Mouse (Mus musculus): Measurements from ENCODE around the gene Acadsb.
A peak's percentile ranks its signal among the peaks of the same experiment; 100 is the strongest.
"Not testable (repeated sequence)": the region's sequence is repeated elsewhere in the genome, so short reads cannot be mapped to it uniquely, and the experiment has no call there.

The Acadsb gene

GRCm38 (mm10) chr7:131410416-131411058 is at the start of gene Acadsb, which contains the start of gene Ikzf5:
Acadsb (plus strand) TSS chr7:131410601.
Ikzf5 (minus strand) TSS chr7:131410521.
- DNase-seq (ENCODE audit: low spot score): peak; percentile 98

GRCm38 (mm10) chr7:131362269-131362614 is 48.2 kb upstream of the Acadsb start:
- DNase-seq (ENCODE audit: low spot score): peak; percentile 81

GRCm38 (mm10) chr7:131362615-131363300 is 47.6 kb upstream of the Acadsb start, which contains the start of gene 2310057M21Rik:
2310057M21Rik (minus strand) TSS chr7:131362759.
- no peak for DNase-seq (ENCODE audit: low spot score)

DNA sequence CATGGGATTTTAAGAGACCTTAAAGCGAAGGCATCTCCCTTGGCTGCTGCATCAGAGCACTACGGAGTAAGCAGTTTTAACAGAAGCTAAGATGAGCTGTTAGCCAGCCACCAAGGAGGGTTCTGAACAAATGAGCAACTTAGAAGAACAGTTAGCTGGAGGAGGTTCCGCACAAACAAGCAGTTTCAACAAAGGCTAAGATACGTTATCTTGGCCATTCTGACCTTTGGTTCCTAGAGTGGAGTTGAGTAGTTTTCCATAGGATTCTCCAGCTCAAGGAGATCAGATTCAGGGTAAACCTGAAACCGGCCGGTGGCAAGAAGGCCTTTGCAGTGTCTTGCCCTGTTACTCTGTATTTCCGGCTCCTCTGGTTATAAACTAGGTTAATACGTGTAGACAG is 46.3 kb upstream of the Acadsb start:
- no peak for DNase-seq (ENCODE audit: low spot score)

DNA sequence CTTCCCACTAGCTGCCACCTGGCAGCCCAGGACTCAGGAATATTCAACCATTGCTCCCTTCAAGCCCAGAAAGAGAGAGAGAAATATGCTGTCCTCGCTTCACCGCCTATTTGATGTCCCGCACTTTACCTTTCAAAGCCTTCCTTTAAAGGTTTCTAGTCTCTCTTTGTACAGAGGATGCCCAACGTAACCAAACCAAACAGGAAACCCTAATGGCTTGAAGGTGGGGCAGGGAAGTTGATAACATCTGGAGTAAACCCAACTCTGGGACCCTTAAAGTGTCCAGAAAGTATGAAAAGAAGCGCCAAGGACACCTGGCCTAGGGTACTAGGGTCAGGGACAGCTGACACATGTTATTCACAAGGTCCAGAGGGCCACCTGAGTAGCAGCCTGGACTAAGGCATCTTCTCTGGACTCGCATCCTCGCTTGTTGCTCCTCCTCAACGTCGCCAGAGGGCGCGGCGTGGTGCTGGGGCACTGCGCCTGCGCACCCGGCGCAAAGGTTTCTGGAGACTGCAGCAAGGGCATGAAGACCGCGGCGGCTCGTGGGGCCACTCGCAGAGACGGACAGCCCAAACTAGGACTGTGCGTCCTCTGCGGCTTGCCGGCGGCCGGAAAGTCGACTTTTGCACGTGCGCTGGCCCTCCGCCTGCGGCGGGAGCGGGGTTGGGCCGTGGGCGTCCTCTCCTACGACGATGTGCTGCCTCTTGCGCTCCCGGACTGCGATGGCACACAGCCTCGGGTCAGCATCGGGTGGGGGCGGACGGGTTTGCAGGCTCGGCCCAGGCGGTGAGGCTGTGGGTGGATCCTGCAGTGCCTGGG is 39.5 kb upstream of the Acadsb start, which contains the start of gene Pstk:
Pstk (plus strand) TSS at position 494 of the 822 bp plus-strand sequence.
- peak; percentile 88 for DNase-seq (ENCODE audit: low spot score)

- no peak for DNase-seq (ENCODE audit: low spot score)
These were observed 38.9 kb upstream of the Acadsb start for GRCm38 (mm10) chr7:131371470-131371860.

GRCm38 (mm10) chr7:131371880-131372651 is 38.3 kb upstream of the Acadsb start:
- no peak for DNase-seq (ENCODE audit: low spot score)

- not testable (repeated sequence) for DNase-seq (ENCODE audit: low spot score)
These were observed 18.6 kb upstream of the Acadsb start for GRCm38 (mm10) chr7:131391761-131392160.

- DNase-seq (ENCODE audit: low spot score): no peak
These were observed 947 bp upstream of the Acadsb start for GRCm38 (mm10) chr7:131409321-131409987.

DNA sequence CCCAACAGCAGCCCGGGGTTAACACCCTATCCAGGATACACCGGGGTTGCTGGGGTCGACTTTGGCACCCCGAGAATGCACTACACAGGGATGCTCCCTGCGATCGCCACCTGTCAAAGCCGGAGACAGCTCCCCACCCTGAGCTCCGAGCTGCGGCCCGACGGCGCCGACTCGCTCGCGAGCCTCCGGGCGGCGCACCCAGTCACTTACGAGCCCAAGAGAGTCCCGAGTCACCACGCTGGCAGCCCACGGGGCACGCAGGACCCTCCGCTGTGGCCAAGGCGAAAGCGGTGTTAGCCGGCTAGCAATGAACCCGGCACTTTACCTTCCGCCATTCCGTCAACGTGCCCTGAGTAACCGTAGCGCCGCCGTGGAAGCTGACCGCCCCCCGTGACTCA is 414 bp upstream of the Acadsb start:
- DNase-seq (ENCODE audit: low spot score): no peak

DNA sequence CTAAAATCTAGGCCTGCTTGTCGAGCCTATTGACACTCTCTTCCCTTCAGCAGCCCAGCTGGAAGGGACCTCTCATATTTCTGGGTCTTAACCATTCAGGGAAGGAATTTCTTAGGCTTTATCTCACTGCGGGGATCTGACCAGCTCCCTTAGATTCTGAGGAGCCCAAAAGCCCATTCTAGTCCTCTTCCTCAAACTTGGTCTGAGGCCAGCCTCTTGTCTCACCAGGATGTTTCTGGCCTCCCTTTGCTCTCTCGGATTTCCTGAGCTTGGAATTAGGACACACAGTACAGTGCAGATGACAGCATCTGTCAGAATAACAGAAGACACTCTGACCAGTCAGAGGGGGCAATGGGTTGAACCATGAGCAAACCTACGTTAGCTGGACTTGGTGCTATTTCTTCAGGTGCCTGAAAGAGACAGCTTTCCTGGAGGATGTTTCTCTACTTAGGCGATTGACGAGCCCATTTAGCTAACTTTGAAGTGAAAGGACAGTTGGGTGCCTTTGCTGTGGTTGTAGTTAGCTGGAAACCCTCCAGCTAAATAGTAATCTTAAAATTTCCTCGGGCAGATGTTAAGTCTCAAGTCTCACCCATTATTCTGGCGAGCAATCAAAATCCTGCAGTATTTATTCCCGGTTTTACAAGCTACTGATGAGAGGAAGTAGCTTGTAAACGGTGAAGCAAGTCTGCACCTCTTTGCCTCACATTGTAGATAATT is 980 bp downstream of the Acadsb start:
- no peak for DNase-seq (ENCODE audit: low spot score)

DNA sequence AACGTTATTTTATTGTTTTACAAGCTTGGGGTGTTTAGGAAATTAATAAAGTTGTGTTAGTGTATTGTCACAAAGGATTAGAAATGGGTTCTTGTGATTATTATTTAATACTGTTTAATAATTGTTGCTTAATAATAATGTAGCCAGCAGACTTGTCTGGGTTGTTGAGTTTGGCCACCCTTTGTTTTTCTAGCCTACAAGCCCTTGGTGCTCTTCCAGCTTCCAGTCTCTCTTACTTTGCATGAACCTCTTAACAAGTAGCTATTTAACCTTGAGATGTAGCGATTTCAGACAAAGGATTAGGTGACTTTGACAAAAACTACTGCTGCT is 1.5 kb downstream of the Acadsb start:
- DNase-seq (ENCODE audit: low spot score): no peak

DNA sequence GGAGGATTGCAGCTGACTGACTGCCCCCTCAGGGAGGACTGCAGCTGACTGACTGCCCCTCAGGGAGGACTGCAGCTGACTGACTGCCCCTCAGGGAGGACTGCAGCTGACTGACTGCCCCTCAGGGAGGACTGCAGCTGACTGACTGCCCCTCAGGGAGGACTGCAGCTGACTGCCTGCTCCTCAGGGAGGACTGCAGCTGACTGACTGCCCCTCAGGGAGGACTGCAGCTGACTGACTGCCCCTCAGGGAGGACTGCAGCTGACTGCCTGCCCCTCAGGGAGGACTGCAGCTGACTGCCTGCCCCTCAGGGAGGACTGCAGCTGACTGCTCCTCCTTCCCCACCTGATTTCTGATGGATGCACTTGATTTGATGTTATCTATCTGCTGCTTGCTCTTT is 6.3 kb downstream of the Acadsb start:
- not testable (repeated sequence) for DNase-seq (ENCODE audit: low spot score)

- no peak for DNase-seq (ENCODE audit: low spot score)
These were observed 7.2 kb downstream of the Acadsb start for GRCm38 (mm10) chr7:131417605-131418004.

- no peak for DNase-seq (ENCODE audit: low spot score)
These were observed 14.5 kb downstream of the Acadsb start for GRCm38 (mm10) chr7:131424912-131425311.

DNA sequence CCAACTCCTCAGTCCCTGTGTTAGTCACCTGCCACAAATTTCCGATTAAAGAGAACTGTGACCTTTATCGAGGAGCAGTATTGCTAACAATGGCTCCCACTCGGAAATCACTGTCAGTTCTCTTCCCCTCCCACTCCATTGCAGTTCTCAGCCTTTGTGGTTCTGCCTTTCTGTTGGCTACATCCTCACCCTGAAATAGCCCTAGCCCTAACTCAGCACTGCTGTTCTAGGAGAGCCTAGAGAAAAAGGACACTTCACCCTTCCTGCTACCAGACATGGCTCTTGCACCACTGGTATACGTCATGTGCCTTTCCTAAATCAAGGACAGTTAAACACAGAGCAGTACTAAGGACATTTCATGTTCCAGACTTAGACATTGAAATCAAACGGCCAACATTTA is 16.9 kb downstream of the Acadsb start:
- no peak for DNase-seq (ENCODE audit: low spot score)

GRCm38 (mm10) chr7:131432244-131432643 is 21.8 kb downstream of the Acadsb start:
- no peak for DNase-seq (ENCODE audit: low spot score)

- DNase-seq (ENCODE audit: low spot score): no peak
These were observed 23.9 kb downstream of the Acadsb start for GRCm38 (mm10) chr7:131434276-131434675.

GRCm38 (mm10) chr7:131437051-131437450 is 26.6 kb downstream of the Acadsb start:
- DNase-seq (ENCODE audit: low spot score): no peak

GRCm38 (mm10) chr7:131456714-131457113 is 46.3 kb downstream of the Acadsb start:
- no peak for DNase-seq (ENCODE audit: low spot score)

DNA sequence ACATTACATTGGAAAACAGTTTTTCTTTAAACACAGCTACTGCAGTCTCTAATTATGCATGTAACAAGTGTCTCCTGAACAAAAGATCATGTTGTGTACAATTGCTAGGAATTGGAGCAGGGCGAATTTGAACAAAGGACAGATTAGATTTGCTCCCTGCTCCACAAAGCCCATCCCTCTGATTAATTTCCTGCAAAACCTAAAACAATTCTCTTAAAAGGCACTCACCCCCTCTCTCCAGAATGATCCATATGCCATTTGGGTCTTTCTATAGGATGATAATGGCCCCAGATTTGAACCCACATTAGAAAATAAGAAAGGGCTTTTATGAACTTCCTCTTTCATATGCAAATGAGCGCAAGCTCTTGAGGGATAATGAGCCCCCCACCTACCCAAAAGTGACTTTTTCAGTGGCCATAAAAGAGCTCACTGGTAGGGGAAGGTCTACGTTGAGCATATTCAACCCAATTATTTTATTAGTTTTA is 54.8 kb downstream of the Acadsb start:
- no peak for DNase-seq (ENCODE audit: low spot score)

All from ovary, postnatal 10 days (tissue).